Mouse (Mus musculus) limb, embryonic 14.5 days (tissue): ENCODE data around the gene Cadps. TPM values are rescaled to one million over a fixed set of nuclear protein-coding genes. Genes with fewer than 3 reads are reported as not detected.

Source experiments
- ATAC-seq: fragments of 200-750 bp; cut with Nextera tagmentation; 2 replicates; pipeline ENCODE4 v1.8.0; 2017; ENCODE audit warnings: low read depth, moderate number of reproducible peaks, moderate TSS enrichment; ENCODE audit not compliant: low FRiP score
- DNase-seq: peaks from one replicate; pipeline ENCODE4 v3.0.0-alpha.2; 2015; ENCODE audit warnings: low spot score
- H3K27ac ChIP-seq: fragments of 300-500 bp; sonication (generic); replicated peaks from 2 replicates; pipeline ENCODE4 v1.5.1; 2014; ENCODE audit warnings: low read depth, mild to moderate bottlenecking, low read length, moderate library complexity, mixed read lengths
- H3K27me3 ChIP-seq: fragments of 300-500 bp; sonication (generic); 2 replicates; pipeline ENCODE4 v1.6.1; 2014; ENCODE audit warnings: low read length, mixed read lengths; ENCODE audit not compliant: control insufficient read depth, insufficient read depth
- H3K36me3 ChIP-seq: fragments of 300-500 bp; sonication (generic); 2 replicates; pipeline ENCODE4 v1.6.1; 2014; ENCODE audit warnings: mild to moderate bottlenecking, low read length, moderate library complexity, mixed read lengths; ENCODE audit not compliant: control insufficient read depth, insufficient read depth
- H3K4me1 ChIP-seq: fragments of 300-500 bp; sonication (generic); 2 replicates; pipeline ENCODE4 v1.6.1; 2014; ENCODE audit warnings: antibody characterized with exemption, low read length, mixed read lengths; ENCODE audit not compliant: control insufficient read depth, insufficient read depth
- H3K4me2 ChIP-seq: fragments of 300-500 bp; sonication (generic); replicated peaks from 2 replicates; pipeline ENCODE4 v1.6.1; 2014; ENCODE audit warnings: low read depth, mild to moderate bottlenecking, low read length, moderate library complexity; ENCODE audit not compliant: severe bottlenecking
- H3K4me3 ChIP-seq: fragments of 300-500 bp; sonication (generic); replicated peaks from 2 replicates; pipeline ENCODE4 v1.5.1; 2014; ENCODE audit warnings: low read length
- H3K9ac ChIP-seq: fragments of 300-500 bp; sonication (generic); 2 replicates; pipeline ENCODE4 v1.6.1; 2014; ENCODE audit warnings: mild to moderate bottlenecking, low read depth, low read length, moderate library complexity; ENCODE audit not compliant: severe bottlenecking
- H3K9me3 ChIP-seq: fragments of 300-500 bp; sonication (generic); 2 replicates; pipeline ENCODE4 v1.6.1; 2016; ENCODE audit warnings: low read length; ENCODE audit not compliant: control insufficient read depth
- POLR2A ChIP-seq: fragments of 200-500 bp; IDR thresholded peaks from 2 replicates; pipeline ENCODE4 v1.8.0; 2012; ENCODE audit warnings: inconsistent platforms, mild to moderate bottlenecking, moderate library complexity, borderline replicate concordance; ENCODE audit not compliant: insufficient read depth, insufficient read length; ENCODE audit errors: extremely low read depth
- WGBS: fragments of 180-500 bp; shearing (Covaris S2); extraction: QIAGEN DNeasy Blood & Tissue Kit; methylation state at CpG from one replicate; pipeline ENCODE4 v1.1.7; 2014; 5-methylcytosine and 5-hydroxymethylcytosine counted together
- polyA plus RNA-seq, 2 experiments: library from polyadenylated mRNA; depleted of rRNA in 1 of 2; stranded (reverse) in 1 of 2; unstranded in 1 of 2; fragments of >200 nt; fragmentation: Nextera tagmentation in 1 of 2; extraction: Ambion mirVana in 1 of 2; gene quantifications; 2 replicates each; pipeline versions ENCODE4 v1.2.1 to v1.2.3; 2012 to 2014

The Cadps gene
- polyA plus RNA-seq, 2 experiments, result 4.9 to 5.9 TPM

DNA sequence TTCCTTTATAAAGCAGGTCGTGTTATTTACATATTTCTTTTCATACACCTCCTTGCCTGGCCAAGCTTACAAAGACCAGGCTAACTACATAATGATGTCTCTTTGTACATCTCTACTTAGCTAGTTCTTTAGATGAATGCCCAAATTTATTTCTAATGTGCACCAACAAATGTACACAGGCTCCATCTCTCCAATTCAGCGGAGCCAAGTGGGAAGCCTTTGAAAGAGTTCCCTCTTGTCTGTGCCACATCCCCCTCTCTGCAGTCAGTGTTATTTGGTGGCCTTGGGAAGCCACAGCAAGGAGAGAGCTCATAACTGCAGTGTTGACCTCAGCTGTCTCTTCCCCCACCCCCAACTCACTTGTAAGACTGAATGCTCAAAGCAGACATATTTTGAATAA lies 428.6 kb downstream of the Cadps start:
- H3K9me3 ChIP-seq, result no peaks in the 10 kb centered on the region
- no peak overlapping the region for H3K4me3 ChIP-seq
- no peaks in the 10 kb centered on the region for H3K36me3 ChIP-seq
- no peak overlapping the region for H3K4me2 ChIP-seq
- H3K27ac ChIP-seq, result no peak overlapping the region
- no peak overlapping the region for H3K9ac ChIP-seq
- no peaks in the 10 kb centered on the region for H3K27me3 ChIP-seq
- no peak for DNase-seq
- 71% methylated on average over 2 of the region's 2 CpGs for WGBS
- no peak for TF ChIP-seq POLR2A
- ATAC-seq, result no peak
- H3K4me1 ChIP-seq, result no peaks in the 10 kb centered on the region

DNA sequence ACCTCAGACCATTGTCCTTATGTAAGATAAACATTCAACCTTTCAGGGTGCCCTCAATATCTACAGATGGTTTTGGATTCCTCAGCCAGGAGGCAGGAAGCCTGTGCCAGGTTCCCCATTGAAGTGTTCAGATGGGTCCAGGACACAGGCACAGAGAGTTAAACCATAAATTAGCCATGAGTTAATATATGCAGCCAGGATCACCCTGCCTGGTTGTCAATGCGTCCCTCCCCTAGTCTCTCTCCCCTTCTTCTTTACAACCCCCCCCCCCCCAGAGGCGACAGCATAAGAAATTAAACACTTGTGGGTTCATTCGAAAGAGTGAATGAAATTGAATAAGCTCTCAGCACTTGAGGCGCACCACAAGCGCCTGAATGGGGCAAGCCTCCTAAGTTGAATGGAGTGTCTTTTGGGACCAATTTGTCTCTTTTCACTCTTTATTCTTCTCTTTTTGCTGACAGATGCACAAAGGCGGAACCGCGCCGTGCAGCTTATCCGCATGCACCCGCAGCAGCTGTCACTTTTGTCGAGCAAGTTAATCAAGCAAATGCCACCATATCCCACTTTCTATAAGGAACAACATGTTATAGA lies 429.5 kb downstream of the Cadps start:
- Histone ChIP-seq H3K9ac (no peak overlapping the region), H3K9me3 (no peaks in the 10 kb centered on the region), H3K36me3 (no peaks in the 10 kb centered on the region), H3K4me1 (peaks cover 8% of the 10 kb centered on the region), H3K4me3 (no peak overlapping the region), H3K27me3 (no peaks in the 10 kb centered on the region), H3K4me2 (no peak overlapping the region), H3K27ac (no peak overlapping the region)
- 60% methylated on average over 12 of the region's 12 CpGs for WGBS
- DNase-seq, result no peak
- ATAC-seq, result no peak
- TF ChIP-seq POLR2A, result no peak

GRCm38 (mm10) chr14:12391167-12391566 lies 431.7 kb downstream of the Cadps start:
- H3K27ac ChIP-seq, result no peak overlapping the region
- TF ChIP-seq POLR2A, result no peak
- ATAC-seq (no peak), DNase-seq (peak; percentile 15)
- H3K9ac ChIP-seq, result no peak overlapping the region
- no peaks in the 10 kb centered on the region for H3K9me3 ChIP-seq
- no peaks in the 10 kb centered on the region for H3K27me3 ChIP-seq
- H3K36me3 ChIP-seq, result no peaks in the 10 kb centered on the region
- 79% methylated on average over 7 of the region's 7 CpGs for WGBS
- no peak overlapping the region for H3K4me2 ChIP-seq
- H3K4me3 ChIP-seq, result no peak overlapping the region
- H3K4me1 ChIP-seq, result peaks cover 9% of the 10 kb centered on the region

DNA sequence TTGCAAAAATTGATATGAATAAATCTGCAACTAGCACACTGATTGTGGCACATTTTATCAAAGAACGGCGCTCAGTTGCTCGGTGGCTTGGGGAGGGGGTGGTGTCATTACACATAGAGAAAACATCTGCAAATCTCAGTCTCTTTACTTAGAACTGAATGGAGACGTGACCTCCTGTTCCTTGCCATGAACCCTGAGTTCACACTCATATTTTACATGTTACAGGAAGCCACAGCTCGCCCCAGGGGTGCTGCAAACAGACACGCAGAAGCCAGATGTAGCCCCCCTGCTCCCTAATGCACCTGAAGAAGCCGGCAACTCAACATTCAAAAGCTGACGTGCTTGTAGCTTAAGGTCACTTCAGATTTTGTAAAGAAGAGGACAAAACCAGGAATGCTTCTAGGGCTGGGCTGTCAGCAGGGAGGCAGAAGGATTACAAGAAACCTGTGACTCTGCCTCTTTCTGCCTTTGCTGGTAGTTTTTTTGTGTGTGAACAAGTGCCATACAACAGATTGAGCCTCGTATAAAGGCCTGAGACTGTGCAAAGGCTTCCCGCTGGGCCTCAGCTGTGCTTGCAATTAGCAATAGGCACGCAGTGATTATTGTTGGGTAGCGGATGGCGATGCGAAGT lies 434.0 kb downstream of the Cadps start:
- ATAC-seq (no peak), DNase-seq (no peak)
- 15% methylated on average over 14 of the region's 14 CpGs for WGBS
- H3K36me3 ChIP-seq, result no peaks in the 10 kb centered on the region
- H3K4me3 ChIP-seq, result no peak overlapping the region
- H3K9ac ChIP-seq, result no peak overlapping the region
- H3K27me3 ChIP-seq, result no peaks in the 10 kb centered on the region
- no peak overlapping the region for H3K27ac ChIP-seq
- H3K4me1 ChIP-seq, result peaks cover 9% of the 10 kb centered on the region
- no peak for TF ChIP-seq POLR2A
- no peaks in the 10 kb centered on the region for H3K9me3 ChIP-seq
- H3K4me2 ChIP-seq, result no peak overlapping the region

DNA sequence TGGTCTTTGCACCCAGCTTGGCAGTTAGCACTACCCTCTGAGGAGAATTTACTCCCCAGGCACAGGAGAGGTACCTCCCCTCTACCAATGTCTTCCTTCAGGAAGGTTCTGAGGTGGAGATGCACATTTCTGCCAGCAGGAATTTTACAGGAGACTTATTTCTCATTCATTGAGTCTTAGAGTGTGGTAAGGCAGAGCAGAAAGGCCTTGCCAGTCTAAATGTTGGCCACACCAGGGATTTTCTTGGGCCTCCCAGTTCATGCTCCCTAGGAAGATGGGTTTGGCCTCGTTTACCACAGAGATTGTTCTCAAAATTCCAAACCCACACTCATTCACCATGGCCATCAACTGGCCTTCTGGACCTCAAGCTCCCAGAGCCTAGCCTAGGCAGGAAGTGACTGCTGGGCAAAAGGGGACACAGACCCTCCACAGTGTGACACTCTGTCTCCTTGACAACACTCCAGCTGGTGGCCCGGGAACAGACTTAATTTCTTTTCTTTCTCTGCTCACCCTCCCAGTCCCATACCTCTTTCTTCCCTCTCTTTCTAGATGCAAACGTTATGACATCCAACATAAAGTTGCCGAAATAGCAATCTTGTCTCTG lies 434.6 kb downstream of the Cadps start:
- Histone ChIP-seq H3K27me3 (no peaks in the 10 kb centered on the region), H3K27ac (no peak overlapping the region), H3K36me3 (no peaks in the 10 kb centered on the region), H3K9me3 (no peaks in the 10 kb centered on the region), H3K4me1 (peaks cover 9% of the 10 kb centered on the region), H3K4me3 (no peak overlapping the region), H3K9ac (no peak overlapping the region), H3K4me2 (no peak overlapping the region)
- ATAC-seq (no peak), DNase-seq (no peak)
- 20% methylated on average over 4 of the region's 4 CpGs for WGBS
- no peak for TF ChIP-seq POLR2A

GRCm38 (mm10) chr14:12387176-12387575 lies 435.7 kb downstream of the Cadps start:
- no peaks in the 10 kb centered on the region for H3K27me3 ChIP-seq
- H3K36me3 ChIP-seq, result no peaks in the 10 kb centered on the region
- H3K4me1 ChIP-seq, result peaks cover 9% of the 10 kb centered on the region
- H3K4me3 ChIP-seq, result no peak overlapping the region
- ATAC-seq (no peak), DNase-seq (no peak)
- H3K9ac ChIP-seq, result no peak overlapping the region
- H3K9me3 ChIP-seq, result no peaks in the 10 kb centered on the region
- no peak overlapping the region for H3K4me2 ChIP-seq
- 70% methylated on average over 6 of the region's 6 CpGs for WGBS
- no peak for TF ChIP-seq POLR2A
- H3K27ac ChIP-seq, result no peak overlapping the region
